Mouse (Mus musculus) testis, adult 2 months (tissue): Measurements from ENCODE around the gene Ect2l.

Source experiments
- CTCF ChIP-seq: fragments of 200-500 bp; IDR thresholded peaks from 2 replicates; pipeline ENCODE4 v1.5.1; 2012; ENCODE audit warnings: low read depth, mild to moderate bottlenecking, inconsistent platforms, low read length, moderate library complexity; ENCODE audit not compliant: control insufficient read depth, insufficient read depth, insufficient replicate concordance
- POLR2A ChIP-seq: fragments of 200-500 bp; IDR thresholded peaks from 2 replicates; pipeline ENCODE4 v1.6.1; 2012; ENCODE audit warnings: low read depth, mild to moderate bottlenecking, inconsistent platforms, low read length, moderate library complexity; ENCODE audit not compliant: control insufficient read depth

GRCm38 (mm10) chr10:18233891-18234290, 23.2 kb upstream of the Ect2l start:
- no peak for TF ChIP-seq CTCF
- no peak for TF ChIP-seq POLR2A
